Mouse (Mus musculus) heart, adult 9 months (tissue): Measurements from ENCODE around the gene H2afv.

ENCODE experiments used
- DNase-seq, 2 experiments: peaks; one replicate each; pipeline ENCODE4 v3.0.0; 2022; ENCODE audit warnings: low spot score in 2 of 2

The H2afv gene

DNA sequence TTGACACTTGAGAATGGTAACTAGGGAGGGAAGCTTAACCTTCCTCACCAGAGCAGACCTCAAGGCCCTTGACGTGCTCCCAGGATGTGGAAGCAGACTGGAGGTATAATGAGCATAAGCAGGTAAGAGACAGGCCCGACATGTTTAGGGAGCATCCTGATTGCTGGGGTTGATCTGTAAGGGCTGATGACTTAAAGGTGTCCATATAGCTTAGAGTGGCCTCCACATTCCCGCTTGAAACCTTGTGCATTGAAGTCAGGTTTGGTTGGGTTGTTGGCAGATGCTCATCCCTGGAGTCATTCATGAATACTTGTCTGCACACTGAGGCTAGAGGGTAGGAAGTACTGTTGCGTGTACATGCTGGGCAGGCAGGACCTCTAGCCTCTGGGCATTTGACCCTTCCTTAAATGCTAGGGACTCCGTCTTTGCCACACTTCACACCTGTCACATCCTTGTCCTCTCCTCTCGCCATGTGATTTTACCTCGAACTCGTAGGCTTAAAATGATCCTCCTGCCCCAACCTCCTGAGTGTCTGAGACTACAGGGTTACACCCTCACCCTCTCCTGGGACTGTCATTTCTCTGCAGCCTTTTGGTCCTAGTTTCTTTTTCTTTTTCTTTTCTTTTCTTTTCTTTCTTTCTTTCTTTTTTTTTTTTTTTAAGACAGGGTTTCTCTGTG is 53.7 kb downstream of the H2afv start:
- DNase-seq: no peak

DNA sequence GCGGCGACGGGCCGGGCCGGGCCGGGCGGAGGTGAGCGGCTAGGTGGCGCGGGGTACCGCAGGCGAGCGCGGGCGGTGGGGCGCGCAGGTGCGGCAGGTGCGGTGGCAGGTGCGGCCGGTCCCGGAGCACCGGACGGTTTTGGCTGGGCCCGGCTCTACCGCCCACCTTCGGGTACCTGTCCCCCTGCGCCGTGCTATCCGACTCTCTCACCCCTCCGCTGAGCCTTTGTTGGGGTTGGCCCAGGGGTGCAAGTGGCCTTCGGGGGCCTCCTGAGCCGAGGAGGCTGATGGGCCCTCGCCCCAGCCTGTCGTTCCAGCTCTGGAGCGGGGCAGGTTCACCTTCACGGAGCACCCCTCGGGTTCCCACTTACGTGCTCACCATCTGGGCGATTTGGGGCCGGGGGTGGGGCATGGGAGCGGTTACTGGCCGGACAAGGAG is 54.7 kb downstream of the H2afv start:
- no peak for DNase-seq

DNA sequence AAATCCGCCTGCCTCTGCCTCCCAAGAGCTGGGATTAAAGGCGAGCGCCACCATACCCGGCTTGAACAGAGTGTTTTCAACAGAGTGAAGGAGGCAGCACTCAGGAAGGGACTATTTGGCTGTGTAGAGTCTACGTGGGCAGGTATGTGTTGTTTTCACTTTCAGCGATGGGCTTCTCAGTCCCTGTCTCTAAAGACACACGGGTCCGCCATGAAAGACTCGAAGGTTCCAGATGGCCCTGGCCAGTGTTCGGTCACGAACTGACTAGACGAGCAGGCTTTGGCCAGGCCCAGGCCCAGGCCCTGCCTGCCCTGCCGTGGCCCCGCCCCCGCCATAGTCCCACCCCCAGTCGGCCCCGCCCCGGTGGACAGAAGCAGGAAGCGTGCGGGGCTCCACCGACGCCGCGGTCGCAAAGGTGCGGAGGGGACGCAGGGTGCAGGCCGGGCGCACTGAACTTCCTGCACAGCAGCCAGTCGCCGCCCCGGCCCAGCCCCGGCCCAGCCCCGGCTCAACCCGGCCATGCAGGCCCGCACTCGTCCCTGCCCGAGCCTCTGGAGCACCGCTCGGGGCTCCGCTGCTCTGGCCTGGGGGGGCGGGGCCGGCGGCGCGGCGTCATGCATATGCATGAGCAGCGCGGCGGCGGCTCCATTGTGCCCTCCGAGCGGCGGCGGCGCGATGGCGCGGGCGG is 55.4 kb downstream of the H2afv start, which contains the start of gene Zmiz2:
Gene Zmiz2 (plus strand): TSS at position 349 of the 688 bp plus-strand sequence.
- DNase-seq: peak; percentile 92 to 95

DNA sequence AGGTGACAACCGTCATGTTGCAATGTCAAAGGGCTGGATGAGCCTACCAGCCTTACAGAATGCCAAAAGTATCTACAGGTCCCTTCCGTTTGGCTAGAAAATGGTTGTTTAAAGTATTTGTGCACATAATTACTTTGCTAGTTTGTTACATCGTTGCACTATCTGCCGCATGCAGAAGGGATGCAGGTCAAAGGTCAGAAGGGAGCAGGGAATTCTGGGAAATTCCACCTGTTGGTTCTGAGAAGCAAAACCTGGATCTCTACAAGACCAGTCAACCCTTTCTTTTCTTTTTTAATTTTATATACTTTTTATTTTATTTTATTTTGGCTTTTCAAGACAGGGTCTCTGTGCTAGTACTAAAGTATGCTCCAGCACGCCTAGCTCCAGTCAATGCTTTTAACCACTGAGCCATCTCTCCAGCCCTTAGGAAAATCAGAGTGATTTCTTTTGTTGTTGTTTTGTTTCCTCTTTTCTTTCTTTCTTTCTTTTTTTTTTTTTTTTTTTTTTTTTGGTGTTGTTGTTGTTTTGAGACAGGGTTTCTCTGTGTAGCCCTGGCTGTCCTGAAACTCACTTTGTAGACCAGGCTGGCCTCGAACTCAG is 56.0 kb downstream of the H2afv start:
- DNase-seq: no peak

GRCm38 (mm10) chr11:6380916-6381315 is 63.3 kb downstream of the H2afv start:
- no peak for DNase-seq
